Mouse (Mus musculus) kidney, embryonic 15.5 days (tissue): ENCODE data around the gene Magoh. TPM values are rescaled to one million over a fixed set of nuclear protein-coding genes. Genes with fewer than 3 reads are reported as not detected.
A peak's percentile ranks its signal among the peaks of the same experiment; 100 is the strongest.

ENCODE experiments used
- ATAC-seq: fragments of 200-750 bp; cut with Nextera tagmentation; replicated peaks from 2 replicates; pipeline ENCODE4 v1.8.0; 2017; ENCODE audit warnings: moderate TSS enrichment; ENCODE audit not compliant: low FRiP score
- H3K27ac ChIP-seq: fragments of 300-500 bp; sonication (generic); 2 replicates; pipeline ENCODE4 v1.5.1; 2015; ENCODE audit warnings: mild to moderate bottlenecking, inconsistent platforms
- H3K27me3 ChIP-seq: fragments of 300-500 bp; sonication (generic); 2 replicates; pipeline ENCODE4 v1.6.1; 2015; ENCODE audit warnings: inconsistent platforms
- H3K36me3 ChIP-seq: fragments of 300-500 bp; sonication (generic); 2 replicates; pipeline ENCODE4 v1.6.1; 2015; ENCODE audit warnings: inconsistent platforms
- H3K4me1 ChIP-seq: fragments of 300-500 bp; sonication (generic); 2 replicates; pipeline ENCODE4 v1.6.1; 2015; ENCODE audit warnings: inconsistent platforms
- H3K4me2 ChIP-seq: fragments of 300-500 bp; sonication (generic); 2 replicates; pipeline ENCODE4 v1.6.1; 2015; ENCODE audit warnings: moderate library complexity, mild to moderate bottlenecking, inconsistent platforms
- H3K4me3 ChIP-seq: fragments of 300-500 bp; sonication (generic); replicated peaks from 2 replicates; pipeline ENCODE4 v1.5.1; 2015; ENCODE audit warnings: mild to moderate bottlenecking, inconsistent platforms
- H3K9ac ChIP-seq: fragments of 300-500 bp; sonication (generic); 2 replicates; pipeline ENCODE4 v1.6.1; 2015; ENCODE audit warnings: mild to moderate bottlenecking, inconsistent platforms
- H3K9me3 ChIP-seq: fragments of 300-500 bp; sonication (generic); replicated peaks from 2 replicates; pipeline ENCODE4 v1.6.1; 2016; ENCODE audit warnings: inconsistent platforms
- WGBS: fragments of 180-500 bp; shearing (Covaris S2); methylation state at CpG from one replicate; pipeline ENCODE4 v1.1.7; 2015; ENCODE audit warnings: mixed read lengths; 5-methylcytosine and 5-hydroxymethylcytosine counted together
- polyA plus RNA-seq: library from polyadenylated mRNA; unstranded; fragments of >200 nt; fragmentation: Nextera tagmentation; extraction: Ambion mirVana; gene quantifications from 2 replicates; pipeline ENCODE4 v1.2.1, GENCODE M21; 2015

Magoh gene
- polyA plus RNA-seq, 1 experiment from 2014 or later = 199 TPM

GRCm38 (mm10) chr4:107892663-107893062 lies 13.1 kb downstream of the Magoh start:
- Histone ChIP-seq H3K27me3 (no peaks in the 10 kb centered on the region), H3K36me3 (peaks cover 65% of the 10 kb centered on the region), H3K9ac (no peak overlapping the region), H3K4me2 (no peak overlapping the region), H3K4me3 (no peak overlapping the region), H3K4me1 (peaks cover 16% of the 10 kb centered on the region), H3K27ac (no peak overlapping the region), H3K9me3 (no peaks in the 10 kb centered on the region)
- 87% methylated on average over 2 of the region's 2 CpGs for WGBS
- ATAC-seq = no peak

GRCm38 (mm10) chr4:107899211-107899927 lies 19.8 kb downstream of the Magoh start:
- H3K4me3 ChIP-seq = no peak overlapping the region
- ATAC-seq = no peak
- no peak overlapping the region for H3K4me2 ChIP-seq
- no peak overlapping the region for H3K27ac ChIP-seq
- WGBS = 80% methylated on average over 5 of the region's 5 CpGs
- H3K4me1 ChIP-seq = no peaks in the 10 kb centered on the region
- H3K36me3 ChIP-seq = peaks cover 68% of the 10 kb centered on the region
- no peaks in the 10 kb centered on the region for H3K9me3 ChIP-seq
- H3K27me3 ChIP-seq = no peaks in the 10 kb centered on the region
- H3K9ac ChIP-seq = no peak overlapping the region

GRCm38 (mm10) chr4:107900206-107900605 lies 20.7 kb downstream of the Magoh start:
- H3K4me3 ChIP-seq = no peak overlapping the region
- no peak overlapping the region for H3K27ac ChIP-seq
- no peak overlapping the region for H3K9ac ChIP-seq
- 84% methylated on average over 3 of the region's 3 CpGs for WGBS
- H3K27me3 ChIP-seq = no peaks in the 10 kb centered on the region
- H3K36me3 ChIP-seq = peaks cover 68% of the 10 kb centered on the region
- no peaks in the 10 kb centered on the region for H3K4me1 ChIP-seq
- H3K9me3 ChIP-seq = no peaks in the 10 kb centered on the region
- H3K4me2 ChIP-seq = no peak overlapping the region
- ATAC-seq = no peak

- no peaks in the 10 kb centered on the region for H3K4me1 ChIP-seq
- no peak for ATAC-seq
- WGBS = 92% methylated on average over 10 of the region's 10 CpGs
Measured at GRCm38 (mm10) chr4:107904252-107904651, 24.7 kb downstream of the Magoh start.

GRCm38 (mm10) chr4:107906561-107906960 lies 27.0 kb downstream of the Magoh start:
- no peak overlapping the region for H3K4me3 ChIP-seq
- H3K4me2 ChIP-seq = no peak overlapping the region
- no peak overlapping the region for H3K27ac ChIP-seq
- no peak for ATAC-seq
- peaks cover 86% of the 10 kb centered on the region for H3K36me3 ChIP-seq
- no peaks in the 10 kb centered on the region for H3K27me3 ChIP-seq
- WGBS = 90% methylated on average over 9 of the region's 9 CpGs
- H3K9me3 ChIP-seq = no peaks in the 10 kb centered on the region
- H3K9ac ChIP-seq = no peak overlapping the region
- no peaks in the 10 kb centered on the region for H3K4me1 ChIP-seq

More at GRCm38 (mm10) chr4:107904252-107904651, 24.7 kb downstream of the Magoh start:
- H3K27ac ChIP-seq = no peak overlapping the region
- H3K9me3 ChIP-seq = no peaks in the 10 kb centered on the region
- no peak overlapping the region for H3K4me2 ChIP-seq
- H3K4me3 ChIP-seq = no peak overlapping the region
- no peak overlapping the region for H3K9ac ChIP-seq
- H3K36me3 ChIP-seq = peaks cover 67% of the 10 kb centered on the region
- no peaks in the 10 kb centered on the region for H3K27me3 ChIP-seq

- H3K4me2 ChIP-seq = no peak overlapping the region
- H3K9me3 ChIP-seq = no peaks in the 10 kb centered on the region
- H3K27me3 ChIP-seq = no peaks in the 10 kb centered on the region
- no peak overlapping the region for H3K4me3 ChIP-seq
- no peak overlapping the region for H3K27ac ChIP-seq
- H3K9ac ChIP-seq = no peak overlapping the region
- peaks cover 88% of the 10 kb centered on the region for H3K36me3 ChIP-seq
- 90% methylated on average over 4 of the region's 4 CpGs for WGBS
- ATAC-seq = no peak
- no peaks in the 10 kb centered on the region for H3K4me1 ChIP-seq
Measured at GRCm38 (mm10) chr4:107910020-107910419, 30.5 kb downstream of the Magoh start.

GRCm38 (mm10) chr4:107920336-107920735 lies 40.8 kb downstream of the Magoh start:
- Histone ChIP-seq H3K4me1 (peaks cover 26% of the 10 kb centered on the region), H3K9ac (no peak overlapping the region), H3K4me2 (no peak overlapping the region), H3K27ac (no peak overlapping the region), H3K4me3 (no peak overlapping the region), H3K27me3 (no peaks in the 10 kb centered on the region), H3K9me3 (no peaks in the 10 kb centered on the region), H3K36me3 (no peaks in the 10 kb centered on the region; the same call in 1 of the 2 replicates)
- ATAC-seq = no peak
- 79% methylated on average over 2 of the region's 2 CpGs for WGBS

GRCm38 (mm10) chr4:107921152-107921695 lies 41.7 kb downstream of the Magoh start:
- H3K4me3 ChIP-seq = no peak overlapping the region
- H3K4me2 ChIP-seq = peak overlapping the region; percentile 69; the same call in 1 of the 2 replicates
- H3K9me3 ChIP-seq = no peaks in the 10 kb centered on the region
- 0 out of 2 replicates have a peak overlapping the region, but pooled peaks have one; percentile 2 for H3K27ac ChIP-seq
- H3K9ac ChIP-seq = no peak overlapping the region
- H3K4me1 ChIP-seq = peaks cover 26% of the 10 kb centered on the region
- no peak for ATAC-seq
- no peaks in the 10 kb centered on the region; the same call in 1 of the 2 replicates for H3K36me3 ChIP-seq
- H3K27me3 ChIP-seq = no peaks in the 10 kb centered on the region
- 47% methylated on average over 8 of the region's 8 CpGs for WGBS

GRCm38 (mm10) chr4:107921952-107922351 lies 42.4 kb downstream of the Magoh start:
- 53% methylated on average over 4 of the region's 4 CpGs for WGBS

GRCm38 (mm10) chr4:107923145-107923802 lies 43.7 kb downstream of the Magoh start, which contains the start of gene Cpt2:
Gene Cpt2, minus strand, starts transcription at chr4:107923610.
- Histone ChIP-seq H3K36me3 (no peaks in the 10 kb centered on the region; the same call in 1 of the 2 replicates), H3K4me2 (peak within 1 kb of the TSS; percentile 69), H3K4me1 (peaks cover 26% of the 10 kb centered on the region), H3K27ac (peak within 1 kb of the TSS; percentile 90), H3K9me3 (no peaks in the 10 kb centered on the region), H3K9ac (peak within 1 kb of the TSS; percentile 86), H3K27me3 (no peaks in the 10 kb centered on the region), H3K4me3 (peak within 1 kb of the TSS; percentile 68)
- ATAC-seq = peak; percentile 97
- WGBS = under 1% methylated on average over 38 of the region's 38 CpGs

More at GRCm38 (mm10) chr4:107921952-107922351, 42.4 kb downstream of the Magoh start:
- peaks cover 26% of the 10 kb centered on the region for H3K4me1 ChIP-seq
- no peaks in the 10 kb centered on the region for H3K27me3 ChIP-seq
- no peaks in the 10 kb centered on the region; the same call in 1 of the 2 replicates for H3K36me3 ChIP-seq
- 0 out of 2 replicates have a peak overlapping the region, but pooled peaks have one; percentile 2 for H3K27ac ChIP-seq
- H3K4me3 ChIP-seq = peak overlapping the region; percentile 68
- H3K9ac ChIP-seq = no peak overlapping the region
- no peak for ATAC-seq
- H3K4me2 ChIP-seq = peak overlapping the region; percentile 69
- H3K9me3 ChIP-seq = no peaks in the 10 kb centered on the region

- Histone ChIP-seq H3K9me3 (no peaks in the 10 kb centered on the region), H3K4me1 (peaks cover 26% of the 10 kb centered on the region), H3K27me3 (no peaks in the 10 kb centered on the region), H3K36me3 (no peaks in the 10 kb centered on the region; the same call in 1 of the 2 replicates), H3K9ac (no peak overlapping the region), H3K27ac (peak overlapping the region; percentile 90), H3K4me2 (peak overlapping the region; percentile 69), H3K4me3 (peak overlapping the region; percentile 68)
- 52% methylated on average over 7 of the region's 7 CpGs for WGBS
- ATAC-seq = peak; percentile 20; the same call in 1 of the 2 replicates
Measured at GRCm38 (mm10) chr4:107923803-107924194, 44.2 kb downstream of the Magoh start.

- Histone ChIP-seq H3K36me3 (no peaks in the 10 kb centered on the region), H3K4me2 (no peak overlapping the region), H3K9me3 (no peaks in the 10 kb centered on the region), H3K27me3 (no peaks in the 10 kb centered on the region), H3K9ac (no peak overlapping the region), H3K27ac (no peak overlapping the region), H3K4me1 (no peaks in the 10 kb centered on the region), H3K4me3 (no peak overlapping the region)
- 76% methylated on average over 2 of the region's 2 CpGs for WGBS
- no peak for ATAC-seq
Measured at GRCm38 (mm10) chr4:107928269-107928668, 48.7 kb downstream of the Magoh start.
